Mouse (Mus musculus) heart, embryonic 14.5 days (tissue): ENCODE data around the gene Prep. TPM values are rescaled to one million over a fixed set of nuclear protein-coding genes. Genes with fewer than 3 reads are reported as not detected.

Experiments used
- ATAC-seq: fragments of 200-750 bp; cut with Nextera tagmentation; 2 replicates; pipeline ENCODE4 v1.8.0; 2017; ENCODE audit warnings: low read depth, moderate TSS enrichment; ENCODE audit not compliant: insufficient number of reproducible peaks, insufficient read depth, low FRiP score
- H3K27ac ChIP-seq, 2 experiments: fragments of 200-500 bp in 1 of 2; fragments of 300-500 bp in 1 of 2; sonication (generic) in 1 of 2; replicated peaks in 1 of 2; 2 replicates each; pipeline ENCODE4 v1.5.1; 2012 to 2014; ENCODE audit warnings: low read depth in 2 of 2, low read length in 2 of 2, control low read depth in 1 of 2, mild to moderate bottlenecking in 1 of 2, mixed read lengths in 1 of 2; ENCODE audit not compliant: control insufficient read depth in 1 of 2, insufficient read depth in 1 of 2
- H3K27me3 ChIP-seq: fragments of 300-500 bp; sonication (generic); 2 replicates; pipeline ENCODE4 v1.6.1; 2014; ENCODE audit warnings: mild to moderate bottlenecking, low read length, control low read depth; ENCODE audit not compliant: control insufficient read depth, insufficient read depth
- H3K36me3 ChIP-seq: fragments of 300-500 bp; sonication (generic); 2 replicates; pipeline ENCODE4 v1.6.1; 2014; ENCODE audit warnings: mild to moderate bottlenecking, control low read depth, low read length, mixed read lengths; ENCODE audit not compliant: control insufficient read depth, insufficient read depth
- H3K4me1 ChIP-seq, 2 experiments: fragments of 200-500 bp in 1 of 2; fragments of 300-500 bp in 1 of 2; sonication (generic) in 1 of 2; 2 replicates each; pipeline ENCODE4 v1.6.1; 2012 to 2014; ENCODE audit warnings: low read length in 2 of 2, control low read depth in 1 of 2, mixed read lengths in 1 of 2; ENCODE audit not compliant: control insufficient read depth in 2 of 2, insufficient read depth in 2 of 2
- H3K4me2 ChIP-seq: fragments of 300-500 bp; sonication (generic); 2 replicates; pipeline ENCODE4 v1.6.1; 2014; ENCODE audit warnings: mild to moderate bottlenecking, low read length
- H3K4me3 ChIP-seq, 2 experiments: fragments of 200-500 bp in 1 of 2; fragments of 300-500 bp in 1 of 2; sonication (generic) in 1 of 2; 2 replicates each; pipeline ENCODE4 v1.5.1; 2012 to 2014; ENCODE audit warnings: low read length in 2 of 2, mild to moderate bottlenecking in 2 of 2, control low read depth in 1 of 2, low read depth in 1 of 2, moderate library complexity in 1 of 2; ENCODE audit not compliant: control insufficient read depth in 1 of 2, insufficient read depth in 1 of 2
- H3K9ac ChIP-seq: fragments of 300-500 bp; sonication (generic); 2 replicates; pipeline ENCODE4 v1.6.1; 2014; ENCODE audit warnings: mild to moderate bottlenecking, low read length
- H3K9me3 ChIP-seq: fragments of 300-500 bp; sonication (generic); 2 replicates; pipeline ENCODE4 v1.6.1; 2016; ENCODE audit warnings: low read length, control low read depth; ENCODE audit not compliant: control insufficient read depth
- WGBS: fragments of 180-500 bp; shearing (Covaris S2); extraction: QIAGEN DNeasy Blood & Tissue Kit; methylation state at CpG from one replicate; pipeline ENCODE4 v1.1.7; 2014; 5-methylcytosine and 5-hydroxymethylcytosine counted together
- polyA plus RNA-seq: library from polyadenylated mRNA; unstranded; fragments of >200 nt; fragmentation: Nextera tagmentation; extraction: Ambion mirVana; gene quantifications from 2 replicates; pipeline ENCODE4 v1.2.1, GENCODE M21; 2014

The Prep gene
- polyA plus RNA-seq, 1 experiment from 2014 or later: 24.4 TPM

GRCm38 (mm10) chr10:45116832-45117231 is 49.8 kb downstream of the Prep start:
- H3K4me1 ChIP-seq: peaks cover 5 to 7% of the 10 kb centered on the region in 2 experiments
- H3K27me3 ChIP-seq: no peaks in the 10 kb centered on the region
- peaks cover 68% of the 10 kb centered on the region for H3K36me3 ChIP-seq
- peak overlapping the region in 1 of 2 experiments; percentile 20; a peak in 1 of 4 replicates for H3K27ac ChIP-seq
- peaks cover 3% of the 10 kb centered on the region; the same call in 1 of the 2 replicates for H3K9me3 ChIP-seq
- no peak overlapping the region for H3K4me3 ChIP-seq
- H3K4me2 ChIP-seq: no peak overlapping the region
- 93% methylated on average over 5 of the region's 5 CpGs for WGBS
- H3K9ac ChIP-seq: no peak overlapping the region
- ATAC-seq: no peak

- WGBS: 90% methylated on average over 8 of the region's 8 CpGs
- Histone ChIP-seq H3K4me1 (peaks cover 14 to 21% of the 10 kb centered on the region in 2 experiments), H3K27ac (no peak overlapping the region), H3K9me3 (peaks cover 3% of the 10 kb centered on the region; the same call in 1 of the 2 replicates), H3K9ac (no peak overlapping the region), H3K4me3 (no peak overlapping the region), H3K36me3 (peaks cover 56% of the 10 kb centered on the region), H3K27me3 (no peaks in the 10 kb centered on the region), H3K4me2 (no peak overlapping the region)
- ATAC-seq: no peak
Measured at GRCm38 (mm10) chr10:45118389-45118788, 51.4 kb downstream of the Prep start.

- 92% methylated on average over 3 of the region's 3 CpGs for WGBS
- H3K4me3 ChIP-seq: no peak overlapping the region
- no peak overlapping the region for H3K4me2 ChIP-seq
- H3K9ac ChIP-seq: no peak overlapping the region
- no peaks in the 10 kb centered on the region for H3K9me3 ChIP-seq
- peaks cover 55% of the 10 kb centered on the region for H3K36me3 ChIP-seq
- ATAC-seq: no peak
- H3K27ac ChIP-seq: no peak overlapping the region
- no peaks in the 10 kb centered on the region for H3K27me3 ChIP-seq
- peaks cover 26 to 37% of the 10 kb centered on the region in 2 experiments for H3K4me1 ChIP-seq
Measured at GRCm38 (mm10) chr10:45121637-45122036, 54.6 kb downstream of the Prep start.

- ATAC-seq: no peak
- WGBS: 31% methylated on average over 5 of the region's 5 CpGs
- Histone ChIP-seq H3K27ac (peak overlapping the region; percentile 79 to 80), H3K27me3 (no peaks in the 10 kb centered on the region), H3K4me2 (no peak overlapping the region), H3K4me1 (peaks cover 24 to 34% of the 10 kb centered on the region in 2 experiments), H3K4me3 (no peak overlapping the region), H3K9me3 (no peaks in the 10 kb centered on the region), H3K36me3 (peaks cover 56% of the 10 kb centered on the region), H3K9ac (peak overlapping the region; percentile 22; the same call in 1 of the 2 replicates)
Measured at GRCm38 (mm10) chr10:45122476-45122875, 55.5 kb downstream of the Prep start.

DNA sequence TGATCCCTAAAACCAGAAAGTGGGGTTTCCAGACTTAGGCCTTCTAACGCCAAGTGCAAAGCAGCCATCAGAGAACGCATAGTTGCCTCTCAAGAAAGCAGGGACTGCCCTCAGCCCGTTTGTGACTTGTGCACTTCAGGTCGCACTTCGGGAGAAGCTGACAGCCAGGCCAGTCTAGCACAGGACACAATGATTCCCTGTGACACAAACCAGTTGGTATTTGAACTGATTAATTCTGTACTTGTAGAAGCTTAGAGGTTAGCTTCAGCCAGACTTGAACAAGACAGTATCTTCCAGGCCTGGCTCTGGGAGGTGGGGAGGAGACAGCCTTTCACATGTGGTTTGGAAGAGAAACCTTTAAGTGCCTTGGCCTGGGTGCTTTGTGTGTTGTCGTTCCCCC is 56.0 kb downstream of the Prep start:
- Histone ChIP-seq H3K36me3 (peaks cover 56% of the 10 kb centered on the region), H3K27ac (peak overlapping the region; percentile 79 to 80), H3K9me3 (no peaks in the 10 kb centered on the region), H3K9ac (peak overlapping the region; percentile 22), H3K27me3 (no peaks in the 10 kb centered on the region), H3K4me2 (no peak overlapping the region), H3K4me3 (no peak overlapping the region), H3K4me1 (peaks cover 24 to 34% of the 10 kb centered on the region in 2 experiments)
- peak; percentile 33; the same call in 1 of the 2 replicates for ATAC-seq
- 17% methylated on average over 6 of the region's 6 CpGs for WGBS

DNA sequence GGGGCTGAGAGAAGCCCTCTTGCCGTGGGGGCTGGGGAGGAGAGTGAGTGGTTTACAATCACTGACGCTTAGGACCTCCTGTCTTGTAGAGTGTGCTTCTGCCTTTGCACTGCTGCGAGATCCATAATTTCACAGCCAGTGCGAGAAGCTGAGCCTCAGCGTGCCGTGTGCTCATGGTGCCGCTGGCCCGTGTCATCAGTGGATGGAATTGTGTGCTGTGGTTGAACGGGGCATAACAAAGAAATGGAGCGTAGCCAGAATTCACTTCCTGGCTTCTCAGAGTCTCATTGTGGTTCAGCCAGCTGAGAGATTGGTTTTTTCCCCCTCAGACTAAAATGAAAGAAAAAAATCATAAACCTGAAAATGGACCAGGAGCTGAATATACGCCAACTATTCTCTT is 62.1 kb downstream of the Prep start:
- Histone ChIP-seq H3K27me3 (no peaks in the 10 kb centered on the region), H3K4me2 (peak overlapping the region; percentile 33), H3K9me3 (no peaks in the 10 kb centered on the region), H3K9ac (peak overlapping the region; percentile 4; the same call in 1 of the 2 replicates), H3K36me3 (peaks cover 39% of the 10 kb centered on the region), H3K4me1 (peaks cover 31 to 39% of the 10 kb centered on the region in 2 experiments), H3K27ac (peak overlapping the region; percentile 43 to 67), H3K4me3 (no peak overlapping the region; a peak in 1 of 4 replicates)
- peak; percentile 33; the same call in 1 of the 2 replicates for ATAC-seq
- WGBS: 51% methylated on average over 11 of the region's 11 CpGs

GRCm38 (mm10) chr10:45130004-45130403 is 63.0 kb downstream of the Prep start:
- H3K9me3 ChIP-seq: no peaks in the 10 kb centered on the region
- H3K9ac ChIP-seq: no peak overlapping the region
- peaks cover 29 to 39% of the 10 kb centered on the region in 2 experiments for H3K4me1 ChIP-seq
- H3K27me3 ChIP-seq: no peaks in the 10 kb centered on the region
- 18% methylated on average over 6 of the region's 6 CpGs for WGBS
- no peak overlapping the region for H3K4me2 ChIP-seq
- peaks cover 34% of the 10 kb centered on the region for H3K36me3 ChIP-seq
- ATAC-seq: peak; percentile 18; the same call in 1 of the 2 replicates
- H3K27ac ChIP-seq: peak overlapping the region; percentile 24 to 67
- no peak overlapping the region for H3K4me3 ChIP-seq

- H3K36me3 ChIP-seq: peaks cover 17% of the 10 kb centered on the region; the same call in 1 of the 2 replicates
- 59% methylated on average over 4 of the region's 4 CpGs for WGBS
- H3K4me1 ChIP-seq: peaks cover 32 to 40% of the 10 kb centered on the region in 2 experiments
- H3K27ac ChIP-seq: no peak overlapping the region
- H3K4me3 ChIP-seq: no peak overlapping the region
- peaks cover 3% of the 10 kb centered on the region; the same call in 1 of the 2 replicates for H3K9me3 ChIP-seq
- no peak overlapping the region for H3K9ac ChIP-seq
- H3K4me2 ChIP-seq: no peak overlapping the region
- no peak for ATAC-seq
- no peaks in the 10 kb centered on the region for H3K27me3 ChIP-seq
Measured at GRCm38 (mm10) chr10:45132371-45132770, 65.4 kb downstream of the Prep start.
